Mouse (Mus musculus): ENCODE data around the gene Cryzl2. TPM values are rescaled to one million over a fixed set of nuclear protein-coding genes. Genes with fewer than 3 reads are reported as not detected.
A peak's percentile ranks its signal among the peaks of the same experiment; 100 is the strongest.

The Cryzl2 gene
- total RNA-seq, 1 experiment from 2014 or later, result 1.4 TPM

DNA sequence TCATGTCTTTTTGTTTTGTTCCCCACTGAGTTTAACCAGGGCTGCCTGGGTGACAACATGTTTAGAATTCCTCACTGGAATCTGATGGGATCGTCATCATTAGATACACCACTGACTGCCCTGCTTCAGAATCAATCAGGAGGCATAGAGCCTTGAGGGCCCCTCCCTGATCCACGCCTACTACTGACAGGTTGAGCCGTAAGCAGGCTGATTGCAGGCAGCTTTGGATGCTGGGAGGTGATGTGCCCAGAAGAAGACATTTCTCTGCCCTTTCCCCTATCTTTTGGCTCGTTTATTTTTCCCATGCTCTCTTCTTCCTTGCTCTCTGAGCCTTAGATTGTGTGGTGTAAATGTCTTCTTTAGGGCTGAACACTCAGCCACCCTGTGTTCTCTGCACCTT is 55.9 kb downstream of the Cryzl2 start:
- ATAC-seq (replicated peaks; ENCODE audit: insufficient number of reproducible peaks, low FRiP score, low TSS enrichment, poor library complexity, severe bottlenecking), result no peak

DNA sequence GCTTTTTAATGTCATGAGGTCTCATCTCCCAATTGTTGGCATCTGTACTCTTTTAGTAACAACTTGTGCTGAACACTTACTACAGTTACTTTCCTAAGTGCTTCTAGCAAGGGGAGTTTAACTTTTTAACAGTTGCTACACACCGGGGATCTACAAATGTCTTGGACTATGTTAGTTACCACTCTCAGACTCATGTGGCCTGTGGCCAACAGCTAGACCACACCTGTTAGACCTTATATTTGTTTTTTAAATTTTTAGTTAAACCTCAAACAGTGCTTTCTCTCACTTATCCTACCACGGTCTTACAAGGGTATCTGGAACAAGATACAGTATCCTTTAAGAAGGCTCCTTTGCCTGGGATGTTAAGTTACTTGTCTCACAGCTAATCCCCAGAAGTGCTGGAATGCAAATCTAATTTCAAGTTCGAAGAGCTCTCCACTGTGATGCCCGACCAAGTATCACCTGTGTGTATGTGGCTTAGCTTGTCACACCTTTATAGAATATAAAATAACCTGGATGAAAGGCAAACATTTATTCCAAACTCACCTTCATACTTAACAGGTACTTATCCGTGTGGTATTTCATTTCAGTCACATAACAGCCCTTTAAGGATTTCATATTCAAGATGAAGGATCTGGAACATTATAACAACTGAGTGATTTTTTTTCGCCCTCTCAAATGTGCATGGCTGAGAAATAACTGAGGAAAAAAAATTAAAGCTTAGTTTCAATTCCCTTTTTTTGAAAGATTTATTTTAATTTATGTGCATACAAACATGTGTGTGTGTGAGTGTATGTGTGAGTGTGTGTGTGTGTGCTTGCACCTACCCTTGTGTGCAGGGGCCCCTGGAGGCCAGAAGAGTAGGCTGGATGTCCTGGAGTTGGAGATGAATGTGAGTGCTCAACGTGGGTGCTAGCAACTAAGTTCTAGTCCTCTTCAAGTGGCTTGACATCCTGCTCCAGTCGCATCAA is 58.7 kb downstream of the Cryzl2 start:
- ATAC-seq (replicated peaks; ENCODE audit: insufficient number of reproducible peaks, low FRiP score, low TSS enrichment, poor library complexity, severe bottlenecking), result no peak

DNA sequence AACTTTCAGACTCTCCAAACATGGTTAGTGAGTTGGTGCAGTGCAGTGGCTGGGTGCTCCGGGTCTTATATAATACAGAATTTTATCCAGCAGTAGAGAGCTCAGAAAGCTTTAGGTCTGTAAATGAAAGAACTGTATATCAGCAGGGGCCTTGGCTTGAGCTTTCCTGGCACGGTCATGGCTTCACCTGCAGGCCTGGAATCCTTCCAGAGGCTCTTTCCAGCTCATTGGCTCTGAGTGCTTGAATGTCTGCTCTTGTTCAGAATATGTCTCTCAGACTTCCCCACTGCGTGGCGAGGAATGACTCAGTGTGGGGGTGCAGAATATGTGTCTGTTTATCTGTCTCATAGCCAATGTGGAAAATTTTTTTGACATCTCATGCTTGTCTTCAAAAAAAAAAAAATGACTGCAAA is 59.7 kb downstream of the Cryzl2 start:
- ATAC-seq (replicated peaks; ENCODE audit: insufficient number of reproducible peaks, low FRiP score, low TSS enrichment, poor library complexity, severe bottlenecking), result no peak

DNA sequence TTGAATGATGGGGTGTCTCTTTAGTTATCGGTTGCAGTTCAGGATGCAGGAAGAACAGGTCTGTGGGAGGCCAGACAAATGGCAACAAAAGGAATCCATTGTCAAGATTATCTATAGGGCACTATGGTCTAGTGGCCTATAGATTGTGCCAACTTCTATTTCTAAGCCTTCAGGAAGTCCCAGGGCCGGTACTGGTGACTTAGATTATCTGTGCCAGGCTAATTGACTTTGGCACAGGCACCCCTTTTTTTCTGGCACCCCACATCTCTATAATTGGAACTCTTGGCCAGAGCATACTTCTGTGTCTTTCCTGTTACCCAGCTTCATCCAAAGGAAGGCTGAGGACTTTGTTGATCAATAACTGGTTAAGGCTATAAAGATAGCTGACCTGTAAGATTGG is 61.0 kb downstream of the Cryzl2 start:
- ATAC-seq (replicated peaks; ENCODE audit: insufficient number of reproducible peaks, low FRiP score, low TSS enrichment, poor library complexity, severe bottlenecking), result no peak

DNA sequence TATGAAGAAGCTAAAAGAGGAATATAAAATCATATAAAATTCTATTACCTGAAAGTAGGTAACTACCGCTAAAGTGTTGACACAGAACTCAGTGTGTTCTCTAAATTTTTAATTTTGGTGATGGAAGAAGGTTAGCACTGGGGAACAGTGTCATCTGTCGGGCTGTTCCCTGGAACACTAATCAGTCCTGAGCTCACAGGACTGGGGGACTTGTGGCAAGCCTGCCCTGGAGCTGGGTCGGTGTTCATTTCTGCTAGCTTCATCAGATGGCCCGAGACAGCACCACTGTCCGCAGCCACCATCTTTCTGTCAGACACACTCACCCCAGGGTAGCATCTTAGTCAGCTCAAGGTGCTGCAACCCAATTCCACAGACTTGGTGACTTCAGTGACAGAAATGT is 63.9 kb downstream of the Cryzl2 start:
- ATAC-seq (replicated peaks; ENCODE audit: insufficient number of reproducible peaks, low FRiP score, low TSS enrichment, poor library complexity, severe bottlenecking), result no peak

DNA sequence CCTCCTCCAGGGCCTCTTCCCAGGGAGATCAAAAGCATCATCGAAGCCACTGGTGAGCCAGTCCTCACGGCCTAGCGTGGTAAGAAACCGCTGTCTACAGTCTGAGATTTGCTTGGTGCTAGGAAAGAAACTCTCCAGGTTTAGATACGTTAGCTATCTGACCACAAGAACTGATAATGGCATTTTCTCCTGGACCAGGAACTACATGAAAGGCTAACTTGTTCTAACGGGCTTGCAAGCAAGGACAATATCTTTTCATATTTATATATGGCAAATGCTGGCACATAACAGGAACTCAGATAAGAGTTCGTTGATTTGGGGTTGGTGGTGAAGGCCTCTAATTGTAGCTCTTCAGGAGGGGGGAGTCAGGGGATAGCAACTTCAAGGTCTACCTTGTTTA is 66.4 kb downstream of the Cryzl2 start:
- ATAC-seq (replicated peaks; ENCODE audit: insufficient number of reproducible peaks, low FRiP score, low TSS enrichment, poor library complexity, severe bottlenecking), result no peak

DNA sequence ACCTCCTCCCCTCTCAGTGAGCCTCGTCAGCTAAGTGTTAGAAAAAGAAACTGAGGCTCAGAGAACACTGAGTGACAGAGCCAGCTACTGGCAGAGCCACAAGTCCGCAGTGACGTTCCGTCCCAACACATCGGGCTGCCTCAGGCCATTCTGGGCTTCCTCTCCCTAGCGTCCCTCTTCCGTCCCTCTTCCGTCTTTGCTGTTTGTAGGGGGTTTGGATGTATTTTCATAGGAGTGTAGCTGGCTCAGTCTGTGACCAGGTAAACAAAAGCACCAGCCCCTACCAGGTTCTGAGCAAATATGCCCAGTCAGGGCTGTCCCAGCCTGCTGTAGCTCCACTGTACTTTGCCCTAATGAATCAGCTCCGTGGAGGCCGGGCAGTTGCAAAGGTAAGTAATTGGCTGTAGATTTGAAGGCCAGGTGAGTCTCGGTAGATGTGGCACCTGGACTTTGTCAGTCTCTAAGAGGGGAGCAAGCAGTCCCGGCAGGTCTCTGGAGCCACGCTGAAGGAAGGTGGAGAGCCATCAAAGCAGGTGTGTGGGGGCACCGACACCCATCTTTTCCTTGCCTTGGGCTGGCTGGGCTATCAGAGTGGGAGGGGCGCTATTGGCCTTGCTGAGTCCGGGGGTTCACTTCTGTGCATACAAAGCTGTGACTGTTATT is 67.4 kb downstream of the Cryzl2 start:
- no peak for ATAC-seq (replicated peaks; ENCODE audit: insufficient number of reproducible peaks, low FRiP score, low TSS enrichment, poor library complexity, severe bottlenecking)

DNA sequence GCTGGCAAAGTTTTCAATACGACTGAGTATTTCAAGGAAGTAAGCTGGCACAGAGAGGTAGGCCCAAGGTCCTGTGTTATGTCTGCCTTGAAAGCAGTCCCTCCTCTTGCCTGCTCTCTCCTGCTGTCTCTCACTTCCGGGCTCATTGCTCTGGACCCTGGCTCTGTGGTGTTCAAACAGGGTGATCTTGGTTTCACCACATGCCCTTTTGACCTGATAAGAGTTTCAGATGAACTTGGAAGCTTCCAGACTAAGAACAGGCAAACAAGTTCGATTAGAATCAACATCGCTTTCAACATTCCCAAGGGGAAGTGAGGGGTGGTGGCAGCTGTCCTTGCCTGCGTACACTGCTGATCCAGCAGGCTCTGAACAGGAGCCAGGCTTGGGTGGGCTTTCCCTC is 68.2 kb downstream of the Cryzl2 start:
- ATAC-seq (replicated peaks; ENCODE audit: insufficient number of reproducible peaks, low FRiP score, low TSS enrichment, poor library complexity, severe bottlenecking), result no peak

DNA sequence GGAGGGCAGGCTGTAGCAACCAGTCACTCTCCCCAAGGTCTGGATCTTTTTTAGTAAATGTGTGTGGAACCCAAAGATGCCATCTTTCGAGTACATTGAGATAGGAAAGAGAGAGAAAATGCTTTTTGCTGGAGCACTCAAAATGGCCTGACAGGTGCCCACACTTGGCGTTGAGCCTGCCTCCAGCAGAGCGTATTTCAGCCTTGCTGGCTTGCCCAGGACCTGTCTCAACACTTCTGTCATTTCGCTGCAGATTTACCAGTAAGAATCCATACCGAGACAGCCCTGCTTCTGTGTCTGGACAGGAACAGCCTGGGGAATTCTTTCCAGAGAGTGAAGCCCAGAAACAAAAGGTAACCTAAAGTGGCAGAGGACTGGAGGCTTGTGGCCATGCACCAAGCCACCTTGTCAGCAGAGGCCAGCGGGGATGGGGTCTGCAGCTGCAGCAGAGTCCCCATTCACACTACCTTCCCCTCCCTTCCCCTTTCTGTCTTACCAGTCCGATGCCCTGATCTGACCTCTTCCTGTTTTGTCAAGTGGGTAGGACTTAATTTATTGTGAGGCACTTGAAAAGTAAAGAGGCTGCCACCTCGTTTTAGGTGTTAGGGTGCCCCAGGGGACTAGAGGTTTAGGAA is 74.6 kb downstream of the Cryzl2 start:
- no peak for ATAC-seq (replicated peaks; ENCODE audit: insufficient number of reproducible peaks, low FRiP score, low TSS enrichment, poor library complexity, severe bottlenecking)

DNA sequence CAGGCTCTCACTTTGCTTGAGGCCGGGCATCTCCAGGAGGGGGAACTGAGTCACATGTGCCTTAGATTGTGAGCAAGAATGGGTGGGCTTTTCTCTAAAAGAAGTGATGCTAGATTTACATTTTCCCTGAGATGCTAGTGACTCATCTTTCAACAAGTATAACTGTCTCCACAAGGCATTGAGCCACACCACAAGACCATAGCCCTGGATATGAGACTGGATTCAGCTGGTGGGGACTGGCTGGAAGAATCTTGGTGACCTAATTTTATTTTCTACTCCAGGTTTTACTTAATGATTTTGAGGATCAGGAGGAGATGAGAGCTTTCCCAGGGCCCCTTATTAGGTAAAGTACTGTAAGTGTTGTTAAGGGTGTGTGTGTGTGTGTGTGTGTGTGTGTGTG is 77.2 kb downstream of the Cryzl2 start:
- ATAC-seq (replicated peaks; ENCODE audit: insufficient number of reproducible peaks, low FRiP score, low TSS enrichment, poor library complexity, severe bottlenecking), result no peak

DNA sequence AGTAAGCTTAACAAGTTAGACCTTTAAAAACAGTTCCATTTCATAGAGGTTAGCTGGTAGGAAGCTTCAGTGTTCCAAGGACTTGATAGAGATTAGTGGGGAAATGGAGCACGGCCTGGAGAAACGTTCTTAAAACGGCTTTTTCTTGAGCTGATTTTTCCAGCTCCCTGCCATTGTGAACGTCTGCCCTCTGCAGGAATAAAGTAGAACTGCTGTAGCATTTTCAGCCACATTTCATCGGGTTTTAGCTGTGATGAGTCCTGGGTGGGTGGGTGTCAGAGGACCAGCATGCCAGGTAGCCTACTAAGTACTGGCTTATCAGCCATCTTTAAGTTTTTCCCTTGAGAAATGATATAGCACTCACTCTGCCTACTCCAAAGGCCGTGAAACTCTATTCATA is 78.1 kb downstream of the Cryzl2 start:
- no peak for ATAC-seq (replicated peaks; ENCODE audit: insufficient number of reproducible peaks, low FRiP score, low TSS enrichment, poor library complexity, severe bottlenecking)

DNA sequence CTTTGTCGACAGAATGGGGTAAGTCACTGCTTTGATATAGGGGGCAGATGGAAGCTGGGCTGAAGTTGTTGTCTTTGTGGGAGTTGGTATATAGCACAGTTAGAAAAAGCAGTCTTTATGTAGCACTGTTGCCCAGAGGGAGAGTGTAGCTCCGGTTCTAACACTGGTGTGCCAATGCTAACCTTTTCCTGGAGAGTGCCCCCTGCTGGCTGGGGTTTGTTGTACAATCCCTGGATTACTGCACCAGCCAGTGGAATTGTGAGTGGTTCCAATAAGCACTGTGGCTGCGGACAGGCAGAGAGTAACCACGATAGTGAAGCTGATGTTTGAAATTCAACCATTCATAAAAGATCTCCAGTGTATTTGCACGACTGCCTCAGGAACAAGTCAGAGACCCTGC is 79.3 kb downstream of the Cryzl2 start:
- 0 out of 2 replicates have a peak, but pooled peaks have one; percentile 31 for ATAC-seq (replicated peaks; ENCODE audit: insufficient number of reproducible peaks, low FRiP score, low TSS enrichment, poor library complexity, severe bottlenecking)

Other genes with a start within 250 kb of the Cryzl2 start
- 0.53 to 2.0 TPM (median 1.0 TPM) in 3 replicates for gene Rasal2, start 46.0 kb upstream of the Cryzl2 start, total RNA-seq (2017)
- 0.10 to 0.11 TPM in 2 of 3 replicates, not detected in the other for gene Sec16b, start 48.2 kb downstream of the Cryzl2 start, total RNA-seq (2017)

Data from monocyte, adult 5-6 weeks (primary cell).